Mouse (Mus musculus): ENCODE measurements at regions not wholly inside any gene's neighbourhood (a gene's known extent, or its start where the extent isn't known, plus 50 kb on each side); places are given as distances from the start of the nearest gene placed in this dataset.
A peak's percentile ranks its signal among the peaks of the same experiment; 100 is the strongest.
"Not testable (repeated sequence)": the region's sequence is repeated elsewhere in the genome, so short reads cannot be mapped to it uniquely, and the experiment has no call there.

DNA sequence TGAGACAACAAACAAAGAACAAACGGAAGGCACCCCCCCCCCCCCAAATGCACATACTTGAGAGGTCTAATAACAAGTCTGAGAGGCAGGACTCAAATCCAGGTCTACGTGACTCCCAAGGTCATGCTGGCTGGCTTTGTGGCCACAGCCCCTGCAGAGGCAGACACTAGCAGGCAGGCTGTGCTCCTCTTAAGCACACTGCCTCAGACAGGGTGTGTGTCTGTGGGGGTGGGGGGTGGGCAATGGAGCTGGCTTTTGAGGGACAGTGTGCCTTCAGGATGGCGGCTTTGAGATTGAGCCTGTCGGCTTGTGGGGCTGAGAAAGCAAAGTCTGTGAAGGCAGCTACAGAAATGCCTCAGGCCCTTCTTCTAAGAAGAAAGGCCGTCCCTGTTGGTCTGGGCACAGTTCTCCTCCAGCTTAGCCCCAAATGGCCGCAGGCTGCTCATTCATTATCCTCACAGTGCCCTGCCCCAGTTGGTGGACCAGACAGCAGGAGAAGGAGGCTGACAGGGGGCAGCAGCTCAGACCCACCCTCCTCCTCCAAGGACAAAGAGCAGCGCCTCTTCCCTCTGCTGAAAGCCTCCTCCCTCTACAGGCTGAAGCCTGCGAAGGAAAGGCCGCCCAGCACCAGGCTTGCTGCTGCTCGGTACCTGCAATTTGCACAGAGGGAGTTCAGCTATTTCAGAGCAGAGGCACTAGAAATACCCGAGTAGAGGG is 171.3 kb upstream of the Myt1l start:
- no peak overlapping the region for H3K4me2 ChIP-seq (replicated peaks)
- peak; percentile 88 for ATAC-seq
- H3K4me1 ChIP-seq (replicated peaks): peaks cover 54% of the 10 kb centered on the region
- H3K9ac ChIP-seq (replicated peaks): peak overlapping the region; percentile 46
- peak overlapping the region; percentile 89 for H3K27ac ChIP-seq
- WGBS: 10% methylated on average over 11 of the region's 11 CpGs
- H3K36me3 ChIP-seq: no peaks in the 10 kb centered on the region
- no peaks in the 10 kb centered on the region for H3K27me3 ChIP-seq
- H3K4me3 ChIP-seq (replicated peaks): no peak overlapping the region
- H3K9me3 ChIP-seq: no peaks in the 10 kb centered on the region

- Histone ChIP-seq H3K4me2 (replicated peaks) (no peak overlapping the region), H3K4me1 (replicated peaks) (peaks cover 28% of the 10 kb centered on the region), H3K27ac (no peak overlapping the region), H3K9ac (replicated peaks) (no peak overlapping the region), H3K9me3 (no peaks in the 10 kb centered on the region), H3K27me3 (no peaks in the 10 kb centered on the region), H3K4me3 (replicated peaks) (no peak overlapping the region), H3K36me3 (no peaks in the 10 kb centered on the region)
- WGBS: 88% methylated on average over 6 of the region's 6 CpGs
- no peak for ATAC-seq
Observed at GRCm38 (mm10) chr12:29361236-29361635, 166.9 kb upstream of the Myt1l start.

DNA sequence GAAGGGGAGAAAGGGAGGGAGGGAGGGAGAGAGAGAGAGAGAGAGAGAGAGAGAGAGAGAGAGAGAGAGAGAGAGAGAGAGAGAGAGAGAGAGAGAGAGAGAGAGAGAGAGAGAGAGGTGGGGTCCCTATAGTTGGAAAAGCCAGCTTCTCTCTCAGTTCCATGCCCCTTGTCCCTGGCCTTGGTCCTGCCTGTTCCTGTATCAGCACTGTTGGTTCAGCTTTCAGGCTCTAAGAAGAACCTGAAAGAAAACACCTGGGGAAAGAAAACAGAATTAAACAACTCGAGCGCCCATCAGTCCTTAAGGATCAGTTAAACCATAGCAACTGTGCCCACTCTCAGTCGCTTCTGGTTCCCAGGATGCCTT is 160.5 kb upstream of the Myt1l start:
- Histone ChIP-seq H3K4me3 (replicated peaks) (peak overlapping the region; percentile 19), H3K27ac (peak overlapping the region; percentile 95), H3K4me1 (replicated peaks) (peaks cover 40% of the 10 kb centered on the region), H3K9ac (replicated peaks) (peak overlapping the region; percentile 47), H3K4me2 (replicated peaks) (peak overlapping the region; percentile 51)
- not testable (repeated sequence) for H3K27me3 ChIP-seq, H3K36me3 ChIP-seq, H3K9me3 ChIP-seq
- WGBS: 29% methylated on average over 3 of the region's 3 CpGs
- 0 out of 2 replicates have a peak, but pooled peaks have one; percentile 1 for ATAC-seq

DNA sequence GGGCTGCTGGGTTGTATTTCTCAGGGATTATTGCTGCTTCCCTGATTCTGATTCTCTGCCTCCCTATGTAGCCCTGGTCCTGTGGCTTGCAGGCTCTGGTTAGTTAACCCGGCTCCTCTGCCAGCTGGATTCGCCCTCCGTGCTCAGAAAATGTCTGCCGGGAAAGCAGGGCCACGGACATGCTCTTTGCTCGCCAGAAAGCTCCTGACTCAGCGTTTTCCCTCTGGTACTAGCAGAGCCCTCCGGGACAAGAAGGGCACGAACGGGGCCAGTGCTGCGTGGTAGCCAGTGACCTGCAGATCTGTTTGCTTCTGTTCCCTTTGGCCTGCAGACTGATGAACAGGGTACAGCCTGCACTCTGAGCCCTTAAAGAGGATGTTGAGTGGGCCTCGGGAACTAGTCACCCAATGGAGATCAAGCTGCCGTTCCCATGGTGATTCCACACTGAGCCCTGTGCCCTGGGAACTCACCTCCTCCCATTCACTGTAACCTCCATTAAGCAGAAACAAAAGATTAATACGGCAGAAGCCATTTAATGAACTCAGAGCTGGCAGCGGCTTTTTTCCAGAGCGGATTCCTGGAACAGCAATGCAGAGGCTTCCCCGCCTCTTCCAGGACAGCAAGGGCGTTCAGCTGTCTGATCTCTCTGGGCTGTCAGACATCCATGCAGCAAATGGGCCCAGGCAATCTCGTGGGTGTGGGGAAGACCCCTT is 159.9 kb upstream of the Myt1l start:
- WGBS: 2% methylated on average over 19 of the region's 19 CpGs

DNA sequence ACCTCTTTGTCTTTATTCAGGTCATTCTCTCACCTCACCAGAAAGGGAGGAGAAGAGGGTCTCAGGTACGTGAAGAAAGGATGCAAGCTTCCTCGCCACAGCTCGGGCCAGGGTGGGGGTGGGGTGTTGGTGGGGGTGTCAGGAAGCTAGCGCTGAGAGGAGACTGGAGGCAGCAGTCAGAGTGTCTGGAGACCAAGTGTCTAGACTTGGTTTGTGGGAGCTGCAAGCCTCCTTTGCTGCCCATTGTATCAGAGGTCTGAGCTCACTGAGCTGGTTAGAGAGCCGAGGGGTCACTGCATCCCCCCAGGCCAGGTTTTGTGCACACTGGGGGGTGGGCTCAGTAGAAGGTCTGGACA is 159.4 kb upstream of the Myt1l start:
- 9% methylated on average over 5 of the region's 5 CpGs for WGBS
- peak overlapping the region; percentile 19 for H3K4me3 ChIP-seq (replicated peaks)
- H3K4me2 ChIP-seq (replicated peaks): peak overlapping the region; percentile 51
- H3K4me1 ChIP-seq (replicated peaks): peaks cover 40% of the 10 kb centered on the region
- H3K9me3 ChIP-seq: no peaks in the 10 kb centered on the region
- no peaks in the 10 kb centered on the region for H3K27me3 ChIP-seq
- H3K27ac ChIP-seq: peak overlapping the region; percentile 95
- no peaks in the 10 kb centered on the region for H3K36me3 ChIP-seq
- H3K9ac ChIP-seq (replicated peaks): peak overlapping the region; percentile 47
- ATAC-seq: no peak; the same call in 1 of the 2 replicates

More for the DNA sequence above, 159.9 kb upstream of the Myt1l start:
- no peaks in the 10 kb centered on the region for H3K9me3 ChIP-seq
- H3K27me3 ChIP-seq: no peaks in the 10 kb centered on the region
- ATAC-seq: peak; percentile 92
- H3K4me1 ChIP-seq (replicated peaks): peaks cover 40% of the 10 kb centered on the region
- no peaks in the 10 kb centered on the region for H3K36me3 ChIP-seq
- peak overlapping the region; percentile 47 for H3K9ac ChIP-seq (replicated peaks)
- H3K27ac ChIP-seq: peak overlapping the region; percentile 95
- peak overlapping the region; percentile 51 for H3K4me2 ChIP-seq (replicated peaks)
- H3K4me3 ChIP-seq (replicated peaks): peak overlapping the region; percentile 19

GRCm38 (mm10) chr12:29391756-29392155 is 136.4 kb upstream of the Myt1l start:
- H3K36me3 ChIP-seq: no peaks in the 10 kb centered on the region
- H3K27me3 ChIP-seq: no peaks in the 10 kb centered on the region
- no peak overlapping the region for H3K4me3 ChIP-seq (replicated peaks)
- peaks cover 8% of the 10 kb centered on the region for H3K4me1 ChIP-seq (replicated peaks)
- no peak for ATAC-seq
- 91% methylated on average over 5 of the region's 5 CpGs for WGBS
- no peaks in the 10 kb centered on the region; the same call in 1 of the 2 replicates for H3K9me3 ChIP-seq
- no peak overlapping the region for H3K4me2 ChIP-seq (replicated peaks)
- H3K9ac ChIP-seq (replicated peaks): no peak overlapping the region
- H3K27ac ChIP-seq: no peak overlapping the region

GRCm38 (mm10) chr12:29394271-29394670 is 133.9 kb upstream of the Myt1l start:
- no peaks in the 10 kb centered on the region for H3K27me3 ChIP-seq
- H3K9me3 ChIP-seq: no peaks in the 10 kb centered on the region; the same call in 1 of the 2 replicates
- H3K9ac ChIP-seq (replicated peaks): no peak overlapping the region
- H3K36me3 ChIP-seq: no peaks in the 10 kb centered on the region
- 68% methylated on average over 1 of the region's 1 CpGs for WGBS
- H3K27ac ChIP-seq: no peak overlapping the region
- H3K4me2 ChIP-seq (replicated peaks): no peak overlapping the region
- H3K4me1 ChIP-seq (replicated peaks): peaks cover 8% of the 10 kb centered on the region
- no peak overlapping the region for H3K4me3 ChIP-seq (replicated peaks)
- ATAC-seq: no peak

- ATAC-seq: no peak
- 16% methylated on average over 6 of the region's 6 CpGs for WGBS
- Histone ChIP-seq H3K9ac (replicated peaks) (no peak overlapping the region), H3K4me2 (replicated peaks) (no peak overlapping the region), H3K4me3 (replicated peaks) (no peak overlapping the region), H3K4me1 (replicated peaks) (peaks cover 8% of the 10 kb centered on the region), H3K27me3 (no peaks in the 10 kb centered on the region), H3K27ac (no peak overlapping the region), H3K36me3 (no peaks in the 10 kb centered on the region), H3K9me3 (no peaks in the 10 kb centered on the region; the same call in 1 of the 2 replicates)
Observed at GRCm38 (mm10) chr12:29394881-29395280, 133.3 kb upstream of the Myt1l start.

GRCm38 (mm10) chr12:29395401-29395982 is 132.7 kb upstream of the Myt1l start:
- Histone ChIP-seq H3K9ac (replicated peaks) (no peak overlapping the region), H3K27me3 (no peaks in the 10 kb centered on the region), H3K4me1 (replicated peaks) (peaks cover 8% of the 10 kb centered on the region), H3K36me3 (no peaks in the 10 kb centered on the region), H3K4me2 (replicated peaks) (no peak overlapping the region), H3K27ac (no peak overlapping the region), H3K9me3 (no peaks in the 10 kb centered on the region; the same call in 1 of the 2 replicates), H3K4me3 (replicated peaks) (no peak overlapping the region)
- 81% methylated on average over 14 of the region's 14 CpGs for WGBS
- ATAC-seq: no peak

DNA sequence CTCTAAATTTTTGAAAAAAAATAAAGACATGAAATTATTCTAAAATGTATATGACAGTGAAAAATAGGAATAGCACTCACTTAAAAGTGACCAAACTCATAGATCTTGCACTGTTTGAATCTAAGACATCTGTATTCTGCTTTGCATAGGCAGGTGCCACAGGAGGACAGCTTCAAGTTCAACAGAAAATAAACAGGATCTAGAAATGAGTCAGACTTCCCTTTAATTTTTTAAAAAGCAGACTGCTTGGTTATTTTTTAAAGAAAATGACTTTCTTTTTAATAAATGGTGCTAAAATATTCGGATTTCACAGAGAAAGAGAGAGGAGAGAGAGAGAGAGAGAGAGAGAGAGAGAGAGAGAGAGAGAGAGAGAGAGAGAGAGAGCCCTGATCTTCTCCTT is 123.8 kb upstream of the Myt1l start:
- H3K27me3 ChIP-seq: no peaks in the 10 kb centered on the region
- H3K9me3 ChIP-seq: no peaks in the 10 kb centered on the region
- no peak for ATAC-seq
- H3K4me1 ChIP-seq (replicated peaks): no peaks in the 10 kb centered on the region
- no peak overlapping the region for H3K4me2 ChIP-seq (replicated peaks)
- H3K36me3 ChIP-seq: no peaks in the 10 kb centered on the region
- H3K9ac ChIP-seq (replicated peaks): no peak overlapping the region
- H3K27ac ChIP-seq: no peak overlapping the region
- 26% methylated on average over 1 of the region's 1 CpGs for WGBS
- no peak overlapping the region for H3K4me3 ChIP-seq (replicated peaks)

- WGBS: 84% methylated on average over 8 of the region's 8 CpGs
- H3K4me1 ChIP-seq (replicated peaks): no peaks in the 10 kb centered on the region
- no peak for ATAC-seq
Observed at GRCm38 (mm10) chr12:29409336-29410055, 118.7 kb upstream of the Myt1l start.

DNA sequence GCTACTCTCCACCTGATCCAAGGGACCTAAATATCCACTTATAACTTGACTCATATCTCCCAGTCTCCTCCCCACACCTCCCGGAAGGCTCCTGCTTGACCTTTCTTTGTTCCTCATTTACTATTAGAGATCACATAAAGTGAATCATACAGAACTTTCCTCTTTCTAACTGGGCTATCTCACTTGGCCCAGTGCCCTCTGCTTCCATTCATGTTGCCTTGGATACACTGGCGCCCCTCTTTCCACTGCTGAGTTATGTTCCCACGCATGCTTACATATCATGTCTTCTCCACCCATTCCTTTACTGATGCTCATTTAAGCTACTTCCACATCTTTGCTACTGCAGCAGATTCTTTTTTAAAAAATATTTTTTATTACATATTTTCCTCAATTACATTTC is 94.2 kb upstream of the Myt1l start:
- Histone ChIP-seq H3K4me1 (replicated peaks) (no peaks in the 10 kb centered on the region), H3K27ac (no peak overlapping the region), H3K27me3 (no peaks in the 10 kb centered on the region), H3K9ac (replicated peaks) (no peak overlapping the region), H3K9me3 (no peaks in the 10 kb centered on the region), H3K4me2 (replicated peaks) (no peak overlapping the region), H3K4me3 (replicated peaks) (no peak overlapping the region), H3K36me3 (no peaks in the 10 kb centered on the region)
- WGBS: 79% methylated on average over 3 of the region's 3 CpGs
- no peak for ATAC-seq

More at GRCm38 (mm10) chr12:29409336-29410055, 118.7 kb upstream of the Myt1l start:
- H3K9ac ChIP-seq (replicated peaks): no peak overlapping the region
- no peaks in the 10 kb centered on the region for H3K27me3 ChIP-seq
- H3K9me3 ChIP-seq: no peaks in the 10 kb centered on the region
- no peak overlapping the region for H3K27ac ChIP-seq
- no peaks in the 10 kb centered on the region for H3K36me3 ChIP-seq
- no peak overlapping the region for H3K4me3 ChIP-seq (replicated peaks)
- no peak overlapping the region for H3K4me2 ChIP-seq (replicated peaks)

All from midbrain, embryonic 13.5 days (tissue).